Mouse (Mus musculus): ENCODE results near the gene Mrpl45.

GRCm38 (mm10) chr11:97345446-97345845 is 29.9 kb downstream of the Mrpl45 start:
- TF ChIP-seq CTCF (IDR thresholded peaks at IDR 0.05; ENCODE audit: borderline replicate concordance, extremely low read depth, insufficient read depth, insufficient read length) (no peak), POLR2A (IDR thresholded peaks at IDR 0.05; ENCODE audit: borderline replicate concordance, extremely low read depth, insufficient read depth, insufficient read length, poor library complexity, severe bottlenecking) (no peak)

All from brain, embryonic 14.5 days (tissue).